Mouse (Mus musculus) testis, adult 10 weeks (tissue): ENCODE measurements around the gene Gm49395. TPM values are rescaled to one million over a fixed set of nuclear protein-coding genes. Genes with fewer than 3 reads are reported as not detected.

Experiments used
- polyA plus RNA-seq: library from polyadenylated mRNA; stranded (reverse); fragments of 350-450 nt; fragmentation: Illumina TruSeq; extraction: RNeasy Lipid Tissue Mini Kit (QIAGEN cat#74804); gene quantifications from one replicate; pipeline ENCODE4 v1.2.3, GENCODE M21; 2014; ENCODE audit warnings: low read depth, low replicate concordance

Gm49395 gene
- 2.3 TPM for polyA plus RNA-seq

DNA sequence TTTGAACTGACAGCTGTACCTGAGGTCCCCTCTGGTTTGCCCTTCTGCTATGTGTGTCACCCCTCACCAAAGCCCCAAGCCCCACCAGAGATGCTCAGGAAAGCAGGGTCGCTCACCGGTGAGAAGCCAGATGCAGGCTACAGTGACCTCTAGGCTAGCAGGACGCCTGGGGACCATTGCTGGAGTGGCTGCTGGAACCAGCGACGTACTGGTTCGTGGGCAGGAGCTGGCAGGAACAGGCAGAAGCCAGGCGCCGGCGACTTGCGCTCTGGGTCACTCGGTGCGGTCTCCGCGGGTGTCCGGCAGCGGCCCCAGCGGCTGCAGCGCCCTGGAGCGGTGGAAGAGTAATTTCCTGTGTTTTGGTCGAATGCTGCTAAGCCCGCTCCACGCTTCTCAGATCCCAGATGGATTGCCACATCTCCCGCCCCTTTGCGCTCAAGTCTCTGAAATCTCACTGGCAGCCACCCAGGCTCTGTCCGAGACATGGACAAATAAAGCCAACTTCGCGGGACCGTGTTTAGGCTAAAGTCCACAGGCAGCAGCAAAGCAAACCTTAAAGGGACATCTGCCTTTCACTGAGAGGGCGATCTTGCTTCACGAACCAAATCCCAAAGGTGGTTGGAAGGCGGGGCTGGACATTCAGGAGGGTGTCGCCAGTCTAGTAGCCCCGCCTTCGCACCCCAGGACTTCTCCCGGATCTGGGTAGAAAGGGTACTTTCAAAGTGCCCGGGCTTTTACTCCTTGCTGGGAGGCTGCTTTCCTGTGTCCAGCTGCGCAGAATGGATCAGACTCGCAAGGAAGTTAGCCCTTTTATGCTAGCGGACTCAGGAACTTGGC, at the start of gene Gm49395, which contains the start of gene Itga1:
TSS of gene Gm49395 (minus strand) at position 567 of the 837 bp plus-strand sequence.
TSS of gene Itga1 (minus strand) at position 610 of the 837 bp plus-strand sequence.

DNA sequence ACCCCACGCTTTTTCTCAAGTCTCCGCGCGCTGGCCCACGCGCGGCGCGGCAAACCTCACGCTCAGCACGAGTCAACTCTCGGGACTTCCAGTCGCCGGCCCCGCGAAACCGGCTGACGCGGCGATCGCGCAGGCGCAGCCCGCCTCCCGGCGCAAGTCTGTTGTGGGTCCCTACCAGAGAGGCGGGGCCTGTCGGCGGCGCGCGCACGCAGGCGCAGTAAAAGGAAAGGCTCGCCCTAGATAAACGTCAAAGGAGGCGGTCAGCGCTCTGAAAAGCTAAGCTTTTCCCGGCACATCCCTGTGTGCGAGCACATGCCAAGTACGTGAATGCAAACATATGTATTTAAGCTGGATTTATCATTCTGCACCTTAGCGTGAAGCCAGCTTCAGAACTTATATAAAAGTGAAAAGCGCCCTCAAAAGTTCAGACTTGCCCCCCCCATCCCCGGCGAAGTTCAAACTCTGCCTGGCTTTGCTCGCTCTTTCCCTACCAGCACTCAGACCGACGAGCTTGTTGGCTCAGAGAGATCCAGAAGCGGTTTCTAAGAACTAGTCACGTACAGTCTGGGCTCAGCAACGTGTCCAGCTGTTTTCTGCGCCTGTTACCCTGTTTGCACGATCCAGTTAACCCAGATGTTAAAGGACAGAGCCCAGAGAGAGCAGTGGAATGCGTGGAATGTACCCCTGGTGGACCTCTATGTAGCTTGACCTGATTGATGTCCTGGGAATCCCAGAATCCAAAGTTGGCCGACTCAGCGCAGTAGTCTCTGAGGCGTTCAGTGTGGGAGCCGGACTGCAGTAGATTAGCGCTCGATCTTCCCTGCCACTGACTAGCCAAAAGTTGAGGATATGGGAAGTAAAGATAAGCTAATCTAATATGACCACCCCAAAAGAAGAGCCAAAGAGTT, 11.4 kb downstream of the Gm49395 start, which contains the start of gene Pelo:
TSS of gene Pelo (minus strand) at position 118 of the 908 bp plus-strand sequence.

Other genes with a start within 250 kb of the Gm49395 start
- gene Itga2, start 169.8 kb downstream of the Gm49395 start, polyA plus RNA-seq = 1.9 TPM
- gene Pelo, start 11.7 kb downstream of the Gm49395 start, polyA plus RNA-seq = 0.35 TPM
- gene Itga1, start within 50 bp of the Gm49395 start, polyA plus RNA-seq = 25.5 TPM